Mouse (Mus musculus) c-Kit-positive CD71-negative TER-119-negative erythroid progenitor cells, embryonic 14.5 days (primary cell): ENCODE data around the gene Kndc1.

Experiments
- DNase-seq: peaks from one replicate; pipeline ENCODE4 v3.0.0-alpha.2; 2013; ENCODE audit warnings: low read depth

Gene Kndc1

GRCm38 (mm10) chr7:139905661-139906060, 11.2 kb downstream of the Kndc1 start:
- peak; percentile 49 for DNase-seq

- DNase-seq = no peak
Measured at GRCm38 (mm10) chr7:139908176-139908575, 13.7 kb downstream of the Kndc1 start.

GRCm38 (mm10) chr7:139909469-139909868, 15.0 kb downstream of the Kndc1 start:
- no peak for DNase-seq

GRCm38 (mm10) chr7:139910204-139910835, 15.8 kb downstream of the Kndc1 start:
- no peak for DNase-seq

GRCm38 (mm10) chr7:139914141-139915047, 19.9 kb downstream of the Kndc1 start:
- peak; percentile 36 for DNase-seq

- no peak for DNase-seq
Measured at GRCm38 (mm10) chr7:139915646-139916257, 21.3 kb downstream of the Kndc1 start.

GRCm38 (mm10) chr7:139916345-139916744, 21.8 kb downstream of the Kndc1 start:
- no peak for DNase-seq

- DNase-seq = no peak
Measured at GRCm38 (mm10) chr7:139918262-139918661, 23.8 kb downstream of the Kndc1 start.

- peak; percentile 47 for DNase-seq
Measured at GRCm38 (mm10) chr7:139930732-139931131, 36.2 kb downstream of the Kndc1 start.

- no peak for DNase-seq
Measured at GRCm38 (mm10) chr7:139936705-139937104, 42.2 kb downstream of the Kndc1 start.

- DNase-seq = no peak
Measured at GRCm38 (mm10) chr7:139937138-139937537, 42.6 kb downstream of the Kndc1 start.

- DNase-seq = no peak
Measured at GRCm38 (mm10) chr7:139937810-139938209, 43.3 kb downstream of the Kndc1 start.

GRCm38 (mm10) chr7:139940476-139941209, 46.1 kb downstream of the Kndc1 start:
- no peak for DNase-seq

- DNase-seq = no peak
Measured at GRCm38 (mm10) chr7:139943674-139944281, 49.3 kb downstream of the Kndc1 start, which contains the start of gene Utf1. Utf1 (plus strand) TSS chr7:139943789.

GRCm38 (mm10) chr7:139944291-139945240, 50.1 kb downstream of the Kndc1 start:
- no peak for DNase-seq

GRCm38 (mm10) chr7:139945516-139945915, 51.0 kb downstream of the Kndc1 start:
- DNase-seq = no peak

- no peak for DNase-seq
Measured at GRCm38 (mm10) chr7:139946032-139946431, 51.5 kb downstream of the Kndc1 start.

- no peak for DNase-seq
Measured at GRCm38 (mm10) chr7:139949893-139950282, 55.4 kb downstream of the Kndc1 start.

GRCm38 (mm10) chr7:139950283-139950971, 55.9 kb downstream of the Kndc1 start:
- DNase-seq = no peak

- no peak for DNase-seq
Measured at GRCm38 (mm10) chr7:139951079-139951478, 56.6 kb downstream of the Kndc1 start.
